Mouse (Mus musculus): ENCODE results near the gene Gm20388.

GRCm38 (mm10) chr8:120189440-120189839 is 278.8 kb downstream of the Gm20388 start:
- no peak for TF ChIP-seq GATA1 (IDR thresholded peaks at IDR 0.05; ENCODE audit: low read length)
- TF ChIP-seq TAL1 (IDR thresholded peaks at IDR 0.05; ENCODE audit: low read length): no peak

Data from erythroblast, embryonic 14.5 days (primary cell).